Mouse (Mus musculus): ENCODE measurements around the gene Rab26. TPM values are rescaled to one million over a fixed set of nuclear protein-coding genes. Genes with fewer than 3 reads are reported as not detected.
A peak's percentile ranks its signal among the peaks of the same experiment; 100 is the strongest.

Gene Rab26
- total and polyA plus RNA-seq, 2 experiments from 2014 or later, result 4.4 to 15.5 TPM

GRCm38 (mm10) chr17:24560301-24561028, 26.5 kb upstream of the Rab26 start:
- Histone ChIP-seq H3K4me1 (ENCODE audit: insufficient read depth, low read length) (peaks cover 8% of the 10 kb centered on the region; the same call in 1 of the 2 replicates), H3K27me3 (ENCODE audit: insufficient read depth, low read length) (no peaks in the 10 kb centered on the region), H3K27ac (ENCODE audit: low read depth, low read length) (no peak overlapping the region), H3K36me3 (ENCODE audit: insufficient read depth, low read length) (peaks cover 11% of the 10 kb centered on the region), H3K9me3 (ENCODE audit: low read length) (no peaks in the 10 kb centered on the region), H3K4me3 (ENCODE audit: low read depth, low read length) (no peak overlapping the region), H3K4me2 (ENCODE audit: low read depth, low read length, poor library complexity, severe bottlenecking) (no peak overlapping the region), H3K9ac (replicated peaks; ENCODE audit: low read length, poor library complexity, severe bottlenecking) (no peak overlapping the region)
- DNase-seq (ENCODE audit: low spot score) (no peak), ATAC-seq (ENCODE audit: low FRiP score) (no peak)
- TF ChIP-seq CTCF (IDR thresholded peaks at IDR 0.05), result no peak
- WGBS, result 93% methylated on average over 5 of the region's 5 CpGs

GRCm38 (mm10) chr17:24559146-24559545, 25.1 kb upstream of the Rab26 start:
- no peaks in the 10 kb centered on the region for H3K9me3 ChIP-seq (ENCODE audit: low read length)
- no peak overlapping the region for H3K4me2 ChIP-seq (ENCODE audit: low read depth, low read length, poor library complexity, severe bottlenecking)
- H3K4me3 ChIP-seq (ENCODE audit: low read depth, low read length), result no peak overlapping the region
- WGBS, result 64% methylated on average over 3 of the region's 3 CpGs
- H3K27me3 ChIP-seq (ENCODE audit: insufficient read depth, low read length), result no peaks in the 10 kb centered on the region
- ATAC-seq (ENCODE audit: low FRiP score) (peak; percentile 25; the same call in 1 of the 2 replicates), DNase-seq (ENCODE audit: low spot score) (no peak)
- H3K4me1 ChIP-seq (ENCODE audit: insufficient read depth, low read length), result peaks cover 8% of the 10 kb centered on the region; the same call in 1 of the 2 replicates
- no peak for TF ChIP-seq CTCF (IDR thresholded peaks at IDR 0.05)
- 0 out of 2 replicates have a peak, but pooled peaks cover 2% of the 10 kb centered on the region for H3K36me3 ChIP-seq (ENCODE audit: insufficient read depth, low read length)
- H3K9ac ChIP-seq (replicated peaks; ENCODE audit: low read length, poor library complexity, severe bottlenecking), result no peak overlapping the region
- H3K27ac ChIP-seq (ENCODE audit: low read depth, low read length), result peak overlapping the region; percentile 63

- Histone ChIP-seq H3K9me3 (ENCODE audit: low read length) (no peaks in the 10 kb centered on the region), H3K36me3 (ENCODE audit: insufficient read depth, low read length) (no peaks in the 10 kb centered on the region), H3K9ac (replicated peaks; ENCODE audit: low read length, poor library complexity, severe bottlenecking) (no peak overlapping the region), H3K27ac (ENCODE audit: low read depth, low read length) (peak overlapping the region; percentile 63), H3K4me3 (ENCODE audit: low read depth, low read length) (no peak overlapping the region), H3K4me2 (ENCODE audit: low read depth, low read length, poor library complexity, severe bottlenecking) (no peak overlapping the region), H3K4me1 (ENCODE audit: insufficient read depth, low read length) (peaks cover 8% of the 10 kb centered on the region; the same call in 1 of the 2 replicates), H3K27me3 (ENCODE audit: insufficient read depth, low read length) (no peaks in the 10 kb centered on the region)
- ATAC-seq (ENCODE audit: low FRiP score) (0 out of 2 replicates have a peak, but pooled peaks have one; percentile 54), DNase-seq (ENCODE audit: low spot score) (peak; percentile 54)
- TF ChIP-seq CTCF (IDR thresholded peaks at IDR 0.05), result no peak
- 21% methylated on average over 4 of the region's 4 CpGs for WGBS
These were observed 24.6 kb upstream of the Rab26 start for GRCm38 (mm10) chr17:24558600-24559099.

GRCm38 (mm10) chr17:24557091-24557490, 23.1 kb upstream of the Rab26 start:
- no peak for DNase-seq (ENCODE audit: low spot score)
- no peak for TF ChIP-seq CTCF (IDR thresholded peaks at IDR 0.05)
- no peak for ATAC-seq (ENCODE audit: low FRiP score)
- WGBS, result 93% methylated on average over 7 of the region's 7 CpGs
- Histone ChIP-seq H3K27me3 (ENCODE audit: insufficient read depth, low read length) (no peaks in the 10 kb centered on the region), H3K4me3 (ENCODE audit: low read depth, low read length) (no peak overlapping the region), H3K27ac (ENCODE audit: low read depth, low read length) (no peak overlapping the region), H3K4me2 (ENCODE audit: low read depth, low read length, poor library complexity, severe bottlenecking) (no peak overlapping the region), H3K9ac (replicated peaks; ENCODE audit: low read length, poor library complexity, severe bottlenecking) (no peak overlapping the region), H3K36me3 (ENCODE audit: insufficient read depth, low read length) (no peaks in the 10 kb centered on the region), H3K9me3 (ENCODE audit: low read length) (no peaks in the 10 kb centered on the region), H3K4me1 (ENCODE audit: insufficient read depth, low read length) (peaks cover 13% of the 10 kb centered on the region)

GRCm38 (mm10) chr17:24551050-24551444, 17.0 kb upstream of the Rab26 start:
- no peak for TF ChIP-seq CTCF (IDR thresholded peaks at IDR 0.05)
- peak overlapping the region; percentile 97 for H3K4me3 ChIP-seq (ENCODE audit: low read depth, low read length)
- peak overlapping the region; percentile 95 for H3K27ac ChIP-seq (ENCODE audit: low read depth, low read length)
- no peaks in the 10 kb centered on the region for H3K27me3 ChIP-seq (ENCODE audit: insufficient read depth, low read length)
- peaks cover 11% of the 10 kb centered on the region for H3K4me1 ChIP-seq (ENCODE audit: insufficient read depth, low read length)
- ATAC-seq (ENCODE audit: low FRiP score), result no peak
- peak overlapping the region; percentile 90 for H3K4me2 ChIP-seq (ENCODE audit: low read depth, low read length, poor library complexity, severe bottlenecking)
- peak overlapping the region; percentile 97 for H3K9ac ChIP-seq (replicated peaks; ENCODE audit: low read length, poor library complexity, severe bottlenecking)
- no peaks in the 10 kb centered on the region for H3K9me3 ChIP-seq (ENCODE audit: low read length)
- no peak for DNase-seq (ENCODE audit: low spot score)
- WGBS, result 39% methylated on average over 3 of the region's 3 CpGs
- H3K36me3 ChIP-seq (ENCODE audit: insufficient read depth, low read length), result no peaks in the 10 kb centered on the region

- DNase-seq (ENCODE audit: low spot score) (peak; percentile 87), ATAC-seq (ENCODE audit: low FRiP score) (peak; percentile 86)
- Histone ChIP-seq H3K9me3 (ENCODE audit: low read length) (no peaks in the 10 kb centered on the region), H3K4me1 (ENCODE audit: insufficient read depth, low read length) (peaks cover 11% of the 10 kb centered on the region), H3K4me3 (ENCODE audit: low read depth, low read length) (peak overlapping the region; percentile 97), H3K36me3 (ENCODE audit: insufficient read depth, low read length) (no peaks in the 10 kb centered on the region), H3K27ac (ENCODE audit: low read depth, low read length) (peak overlapping the region; percentile 95), H3K27me3 (ENCODE audit: insufficient read depth, low read length) (no peaks in the 10 kb centered on the region), H3K4me2 (ENCODE audit: low read depth, low read length, poor library complexity, severe bottlenecking) (peak overlapping the region; percentile 90), H3K9ac (replicated peaks; ENCODE audit: low read length, poor library complexity, severe bottlenecking) (peak overlapping the region; percentile 97)
- peak; percentile 29; the same call in 1 of the 2 replicates for TF ChIP-seq CTCF (IDR thresholded peaks at IDR 0.05)
- WGBS, result 0% methylated on average over 43 of the region's 44 CpGs
These were observed 16.5 kb upstream of the Rab26 start for GRCm38 (mm10) chr17:24550416-24551049.

Data from midbrain, postnatal 0 days (tissue).